Mouse (Mus musculus) layer of hippocampus, adult 8-10 months (tissue): Measurements from ENCODE around the gene Fam45a. TPM values are rescaled to one million over a fixed set of nuclear protein-coding genes. Genes with fewer than 3 reads are reported as not detected.
"Not testable (repeated sequence)": the region's sequence is repeated elsewhere in the genome, so short reads cannot be mapped to it uniquely, and the experiment has no call there.

ENCODE experiments used
- DNase-seq, 2 experiments: peaks; one replicate each; pipeline ENCODE4 v3.0.0; 2022; ENCODE audit warnings: low spot score in 2 of 2
- microRNA-seq, 2 experiments: library from miRNA; unstranded; fragments of <30 nt; microRNA quantifications; one replicate each; pipeline ENCODE4 v1.2.0; 2022
- total RNA-seq, 4 experiments: library from RNA; stranded (reverse); gene quantifications; 2 replicates each; pipeline ENCODE4 v1.2.4; 2022

The Fam45a gene
- total RNA-seq, 4 experiments from 2014 or later = 43.2 to 54.7 (median 48.6) TPM

GRCm38 (mm10) chr19:60843324-60843723 is 31.9 kb downstream of the Fam45a start:
- no peak for DNase-seq

DNA sequence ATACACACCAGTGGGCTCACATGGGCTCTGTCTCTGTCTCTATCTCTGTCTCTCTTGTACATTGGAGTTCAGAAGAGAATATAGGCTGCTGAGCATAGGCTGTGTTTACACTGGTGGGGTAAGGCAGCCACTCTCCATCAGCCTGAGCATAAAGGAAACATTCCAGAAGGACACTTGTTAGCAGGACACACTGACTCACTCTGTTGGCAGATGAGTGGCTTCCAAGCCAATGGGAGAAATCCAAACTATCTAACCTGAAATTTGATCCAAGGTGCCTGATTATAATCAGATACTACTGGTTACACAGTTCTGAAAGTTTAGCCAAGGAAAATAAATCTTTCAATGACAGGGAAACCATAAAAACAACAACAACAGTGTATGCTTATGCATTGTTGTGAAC is 34.3 kb downstream of the Fam45a start:
- DNase-seq = no peak

- DNase-seq = peak; percentile 91 to 93
Observed at GRCm38 (mm10) chr19:60860868-60861700, 49.7 kb downstream of the Fam45a start, which contains the start of gene Sfxn4. TSS of gene Sfxn4 (minus strand) at chr19:60861479.

GRCm38 (mm10) chr19:60866169-60866568 is 54.8 kb downstream of the Fam45a start:
- not testable (repeated sequence) for DNase-seq

GRCm38 (mm10) chr19:60870489-60870888 is 59.1 kb downstream of the Fam45a start:
- DNase-seq = no peak

- DNase-seq = no peak
Observed at GRCm38 (mm10) chr19:60871366-60871765, 60.0 kb downstream of the Fam45a start.

DNA sequence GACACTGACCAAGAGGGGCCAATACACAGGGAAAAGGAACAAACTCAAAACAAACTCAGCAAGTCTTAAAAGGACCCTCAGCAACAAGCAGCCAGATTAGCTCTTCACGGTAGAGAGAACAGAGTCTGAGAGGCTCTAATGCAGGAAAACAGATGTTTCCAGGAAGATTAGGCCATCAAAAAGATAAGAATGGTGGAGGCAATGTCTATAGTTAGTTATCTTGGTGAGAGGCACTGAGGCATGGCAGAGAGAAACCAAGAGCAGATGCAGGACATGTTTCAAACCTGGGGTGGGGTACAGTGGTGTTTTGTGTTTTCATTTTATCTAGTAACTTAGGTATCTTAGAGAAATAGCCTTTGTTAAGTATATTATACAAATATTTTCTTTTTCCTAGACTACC is 60.9 kb downstream of the Fam45a start:
- no peak for DNase-seq

DNA sequence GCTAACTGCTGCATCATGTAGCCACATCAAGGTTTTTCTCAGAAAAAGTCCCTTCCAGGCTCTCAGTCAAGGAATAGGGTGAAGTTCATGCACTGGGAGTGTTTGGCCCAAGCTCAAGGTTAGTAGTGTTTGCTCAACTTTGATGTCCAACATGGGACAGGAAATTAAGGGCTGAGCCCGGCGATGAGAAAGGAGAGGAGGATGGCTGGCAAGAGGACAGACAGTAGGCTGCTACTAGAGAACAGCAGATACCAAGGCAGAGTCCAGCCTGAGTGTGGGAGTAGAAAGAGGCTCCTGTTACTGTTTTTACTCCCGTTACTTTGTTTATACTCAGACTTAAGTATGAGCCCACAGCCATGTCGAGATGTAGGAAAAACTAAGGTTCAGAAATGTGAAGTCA is 62.1 kb downstream of the Fam45a start:
- DNase-seq = peak in 1 of 2 experiments; percentile 21

- peak; percentile 93 to 95 for DNase-seq
Observed at GRCm38 (mm10) chr19:60874064-60874694, 62.8 kb downstream of the Fam45a start, which contains the start of gene Prdx3. TSS of gene Prdx3 (minus strand) at chr19:60874556.

DNA sequence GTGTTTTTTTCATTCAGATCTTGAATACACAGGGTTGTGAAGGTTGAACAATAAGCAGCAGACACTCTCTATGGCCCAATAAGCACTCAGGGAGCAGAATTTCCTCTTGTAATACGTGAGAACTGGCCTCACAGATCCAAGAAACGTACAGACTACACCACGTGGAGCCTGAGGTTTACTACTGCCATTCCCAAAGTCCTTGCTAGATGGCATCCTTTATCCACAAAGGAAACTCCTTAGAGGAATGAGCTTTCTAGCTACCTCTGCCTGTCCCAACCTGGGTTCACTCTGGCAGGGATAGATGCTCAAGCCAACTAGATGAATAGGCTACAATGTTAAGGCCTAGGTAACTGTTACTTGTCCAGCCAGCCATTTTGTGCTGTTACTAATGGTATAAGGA is 71.7 kb downstream of the Fam45a start:
- DNase-seq = peak; percentile 30 to 33

Small RNA genes within 50 kb of the gene (microRNA-seq; reads per million reads assigned to microRNA genes)
- 0 reads per million in 2 experiments for gene mmu-mir-3084-1

Other genes starting within 250 kb of the Fam45a start
- gene Cacul1, start 230.6 kb upstream of the Fam45a start, total RNA-seq = 10 to 100 TPM; 48.5 to 52.5 (median 49.6) TPM
- 10 to 100 TPM; 13.8 to 17.5 (median 15.8) TPM for gene Nanos1, start 55.6 kb upstream of the Fam45a start, total RNA-seq
- gene Eif3a, start 20.9 kb upstream of the Fam45a start, total RNA-seq = 100 to 1,000 TPM in 3 of 4 experiments, 10 to 100 TPM in 1; 92.4 to 109 (median 104) TPM
- gene Sfxn4, start 49.9 kb downstream of the Fam45a start, total RNA-seq = 10 to 100 TPM; 14.2 to 22.2 (median 17.4) TPM
- gene Prdx3, start 63.0 kb downstream of the Fam45a start, total RNA-seq = 10 to 100 TPM; 76.1 to 84.6 (median 81.3) TPM
- 10 to 100 TPM in 3 of 4 experiments, 1 to 10 TPM in 1; 7.7 to 12.0 (median 11.9) TPM for gene Grk5, start 78.2 kb downstream of the Fam45a start, total RNA-seq